Mouse (Mus musculus): ENCODE results near the gene Pbx3. TPM values are rescaled to one million over a fixed set of nuclear protein-coding genes. Genes with fewer than 3 reads are reported as not detected.
A peak's percentile ranks its signal among the peaks of the same experiment; 100 is the strongest.

The Pbx3 gene
- polyA plus RNA-seq (2015; fragmentation: Nextera tagmentation; extraction: Ambion mirVana): 87.8 and 101 TPM in 2 replicates

DNA sequence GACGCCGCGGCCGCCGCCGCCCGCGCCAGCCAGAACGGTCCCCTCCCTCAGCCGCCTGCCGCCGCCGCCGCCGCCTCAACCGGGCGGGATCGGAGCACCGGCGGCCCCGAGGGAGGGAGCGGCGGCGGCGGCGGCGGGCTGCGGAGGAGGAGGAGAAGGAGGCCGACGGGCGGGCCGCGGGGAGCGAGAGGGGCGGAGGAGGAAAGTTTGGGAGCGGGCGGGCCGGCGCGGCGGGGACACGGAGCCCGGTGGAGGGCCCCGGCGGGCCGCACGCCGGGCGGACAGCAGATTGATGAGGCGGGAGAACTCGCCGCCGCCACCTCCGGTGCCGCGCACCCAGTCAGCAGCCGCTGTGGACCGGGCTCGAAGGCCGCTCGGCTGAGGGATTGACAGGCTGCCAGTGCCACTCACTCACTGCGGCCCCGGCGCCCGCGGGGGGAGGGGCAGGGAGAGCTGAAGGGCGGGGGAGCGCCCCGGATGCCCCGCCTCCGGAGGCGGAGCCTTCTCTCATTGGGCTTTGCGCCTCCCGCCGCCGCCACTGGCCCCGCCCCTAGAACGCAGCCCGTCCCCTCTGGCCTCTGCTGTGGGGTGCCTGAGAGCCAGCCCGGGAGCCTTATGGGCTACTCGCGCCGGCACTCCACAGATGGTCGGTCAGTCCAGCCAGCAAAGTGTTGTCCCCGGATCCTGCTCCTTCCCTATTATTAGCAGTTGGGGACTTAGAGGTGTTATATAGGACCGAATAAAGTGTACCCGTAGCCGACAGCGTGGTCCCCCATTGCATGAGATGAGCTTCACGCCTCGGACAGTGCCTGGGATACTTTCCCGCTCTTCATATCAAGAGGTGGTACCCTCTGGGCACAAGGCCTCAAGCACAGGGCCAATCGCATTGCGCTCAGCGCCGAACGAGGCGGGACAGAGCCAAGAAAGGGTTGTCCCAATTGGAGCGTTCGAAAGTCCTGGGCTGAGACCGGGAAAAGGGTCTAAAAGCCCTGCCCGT lies at the start of gene Pbx3:
TSS of gene Pbx3 (minus strand) at position 838 of the 997 bp plus-strand sequence.
- H3K4me3 ChIP-seq (replicated peaks): peak within 1 kb of the TSS; percentile 70
- no peaks in the 10 kb centered on the region for H3K27me3 ChIP-seq
- peak within 1 kb of the TSS; percentile 96 for H3K9ac ChIP-seq (replicated peaks)
- peak within 1 kb of the TSS; percentile 99 for H3K27ac ChIP-seq
- peak; percentile 93 for ATAC-seq
- WGBS: under 1% methylated on average over 73 of the region's 102 CpGs
- peaks cover 34% of the 10 kb centered on the region for H3K4me1 ChIP-seq (replicated peaks)
- H3K9me3 ChIP-seq: no peaks in the 10 kb centered on the region
- H3K4me2 ChIP-seq (replicated peaks): peak within 1 kb of the TSS; percentile 92
- no peaks in the 10 kb centered on the region for H3K36me3 ChIP-seq

DNA sequence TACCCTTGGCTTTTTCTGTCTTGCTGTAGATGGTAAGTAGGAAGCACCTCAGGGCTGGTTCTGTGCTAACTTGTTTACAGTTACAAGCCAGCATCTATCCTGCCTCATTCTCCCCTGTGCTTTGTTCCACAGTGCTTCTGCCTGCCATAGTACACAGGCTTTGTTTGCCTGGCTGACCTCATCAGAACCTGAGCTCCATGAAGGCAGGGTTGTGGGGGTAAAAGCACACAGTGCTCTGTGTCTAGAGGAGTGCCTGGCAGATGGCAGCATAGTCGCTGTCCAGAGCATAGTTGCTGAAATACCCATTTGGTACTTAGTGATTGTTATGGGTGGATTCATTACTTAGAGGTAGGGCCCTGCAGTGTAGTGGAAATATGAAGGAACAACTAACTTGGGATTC lies 47.3 kb upstream of the Pbx3 start:
- Histone ChIP-seq H3K27me3 (no peaks in the 10 kb centered on the region), H3K27ac (no peak overlapping the region), H3K4me2 (replicated peaks) (no peak overlapping the region), H3K9me3 (no peaks in the 10 kb centered on the region), H3K4me1 (replicated peaks) (no peaks in the 10 kb centered on the region), H3K4me3 (replicated peaks) (no peak overlapping the region), H3K9ac (replicated peaks) (no peak overlapping the region), H3K36me3 (peaks cover 6% of the 10 kb centered on the region; the same call in 1 of the 2 replicates)
- 61% methylated on average over 1 of the region's 1 CpGs for WGBS
- no peak for ATAC-seq

DNA sequence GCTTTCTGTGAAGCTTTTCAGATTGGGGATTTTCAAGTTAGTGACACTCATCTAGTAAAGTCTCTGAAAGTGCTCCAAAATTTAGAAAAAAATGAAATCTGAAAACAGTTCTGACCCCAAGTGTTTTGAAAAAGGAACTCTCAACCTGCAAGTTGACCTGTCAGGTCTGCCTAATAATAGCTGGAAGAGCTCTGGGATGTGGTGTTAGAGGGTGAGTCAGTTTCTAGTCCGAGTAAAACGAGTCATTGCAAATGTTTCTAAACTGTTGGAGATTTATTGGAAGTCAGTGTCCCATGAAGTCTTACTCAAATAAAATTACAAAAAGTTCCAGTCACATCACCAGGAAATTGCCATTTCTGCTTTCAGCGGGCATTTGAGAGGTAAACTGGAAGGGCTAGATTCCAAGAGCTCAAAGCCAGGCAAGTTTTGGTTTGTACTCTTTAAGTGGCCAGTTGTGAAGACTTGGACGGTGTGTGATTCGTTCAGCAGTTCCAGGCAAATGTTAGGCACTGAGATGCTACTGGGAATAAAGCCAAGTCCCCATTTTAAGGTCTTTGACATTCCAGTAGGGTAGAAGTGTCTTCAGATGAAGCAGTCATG lies 36.9 kb upstream of the Pbx3 start:
- WGBS: 91% methylated on average over 5 of the region's 5 CpGs
- ATAC-seq: no peak
- H3K9ac ChIP-seq (replicated peaks): no peak overlapping the region

DNA sequence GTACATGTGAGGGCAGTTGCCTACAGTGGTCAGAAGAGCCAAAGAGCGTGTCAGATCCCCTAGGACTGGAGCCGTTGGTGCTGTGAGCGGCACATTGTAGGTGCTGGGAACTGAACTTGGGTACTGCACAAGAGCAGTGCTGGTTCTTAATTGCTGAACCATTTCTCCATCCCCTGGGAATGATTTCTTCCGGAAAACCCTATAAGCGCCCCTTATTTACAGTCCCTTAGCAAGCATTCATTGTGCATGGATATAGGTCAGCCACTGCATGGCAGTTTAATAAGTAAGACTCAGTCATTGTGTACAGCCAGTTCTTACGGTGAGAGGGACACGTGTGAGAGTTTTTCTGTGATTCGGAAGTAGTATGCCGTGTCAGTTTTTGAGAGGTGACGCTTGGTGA lies 35.4 kb upstream of the Pbx3 start:
- 94% methylated on average over 10 of the region's 10 CpGs for WGBS
- Histone ChIP-seq H3K27me3 (no peaks in the 10 kb centered on the region), H3K9ac (replicated peaks) (no peak overlapping the region), H3K27ac (no peak overlapping the region), H3K4me1 (replicated peaks) (peaks cover 22% of the 10 kb centered on the region), H3K4me2 (replicated peaks) (0 out of 2 replicates have a peak overlapping the region, but pooled peaks have one; percentile 88), H3K4me3 (replicated peaks) (no peak overlapping the region), H3K9me3 (no peaks in the 10 kb centered on the region), H3K36me3 (no peaks in the 10 kb centered on the region)
- ATAC-seq: no peak

More for the DNA sequence above, 36.9 kb upstream of the Pbx3 start:
- no peaks in the 10 kb centered on the region for H3K27me3 ChIP-seq
- H3K36me3 ChIP-seq: no peaks in the 10 kb centered on the region
- H3K27ac ChIP-seq: no peak overlapping the region
- H3K4me1 ChIP-seq (replicated peaks): peaks cover 22% of the 10 kb centered on the region
- no peak overlapping the region for H3K4me2 ChIP-seq (replicated peaks)
- H3K9me3 ChIP-seq: no peaks in the 10 kb centered on the region
- H3K4me3 ChIP-seq (replicated peaks): no peak overlapping the region

DNA sequence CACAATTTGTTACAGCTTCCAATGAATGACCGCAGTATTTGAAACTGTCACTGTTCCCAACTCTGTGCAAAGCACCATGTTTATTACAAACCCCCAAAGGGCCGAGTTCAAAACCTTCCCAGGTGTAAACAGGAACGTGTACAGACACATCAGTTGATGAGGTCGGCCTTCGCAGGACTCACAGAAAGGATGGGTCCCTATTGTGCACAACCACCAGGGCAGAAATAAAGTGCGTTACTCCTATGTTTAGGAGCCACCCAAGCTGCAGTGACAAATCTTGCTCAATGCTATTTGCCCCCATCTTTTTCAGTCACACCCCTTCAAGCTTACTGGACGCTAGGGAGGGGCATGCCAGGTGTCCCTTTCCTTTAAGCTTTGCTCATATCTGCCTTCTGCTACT lies 34.7 kb upstream of the Pbx3 start:
- peak overlapping the region; percentile 89 for H3K9ac ChIP-seq (replicated peaks)

GRCm38 (mm10) chr2:34406601-34407464 lies 33.9 kb upstream of the Pbx3 start, which contains the start of gene Mapkap1:
Mapkap1 (plus strand) TSS chr2:34406771.
- peaks cover 22% of the 10 kb centered on the region for H3K4me1 ChIP-seq (replicated peaks)
- H3K27ac ChIP-seq: peak within 1 kb of the TSS; percentile 35; the same call in 1 of the 2 replicates
- peak; percentile 99 for ATAC-seq
- peak within 1 kb of the TSS; percentile 91 for H3K4me3 ChIP-seq (replicated peaks)
- peak within 1 kb of the TSS; percentile 88 for H3K4me2 ChIP-seq (replicated peaks)
- peak within 1 kb of the TSS; percentile 89 for H3K9ac ChIP-seq (replicated peaks)
- WGBS: under 1% methylated on average over 59 of the region's 68 CpGs
- no peaks in the 10 kb centered on the region for H3K27me3 ChIP-seq
- H3K36me3 ChIP-seq: no peaks in the 10 kb centered on the region
- H3K9me3 ChIP-seq: no peaks in the 10 kb centered on the region

More for the DNA sequence above, 34.7 kb upstream of the Pbx3 start:
- no peak overlapping the region for H3K27ac ChIP-seq
- H3K27me3 ChIP-seq: no peaks in the 10 kb centered on the region
- peaks cover 22% of the 10 kb centered on the region for H3K4me1 ChIP-seq (replicated peaks)
- H3K36me3 ChIP-seq: no peaks in the 10 kb centered on the region
- peak overlapping the region; percentile 88 for H3K4me2 ChIP-seq (replicated peaks)
- ATAC-seq: no peak
- WGBS: 40% methylated on average over 7 of the region's 7 CpGs
- no peaks in the 10 kb centered on the region for H3K9me3 ChIP-seq
- peak overlapping the region; percentile 91 for H3K4me3 ChIP-seq (replicated peaks)

DNA sequence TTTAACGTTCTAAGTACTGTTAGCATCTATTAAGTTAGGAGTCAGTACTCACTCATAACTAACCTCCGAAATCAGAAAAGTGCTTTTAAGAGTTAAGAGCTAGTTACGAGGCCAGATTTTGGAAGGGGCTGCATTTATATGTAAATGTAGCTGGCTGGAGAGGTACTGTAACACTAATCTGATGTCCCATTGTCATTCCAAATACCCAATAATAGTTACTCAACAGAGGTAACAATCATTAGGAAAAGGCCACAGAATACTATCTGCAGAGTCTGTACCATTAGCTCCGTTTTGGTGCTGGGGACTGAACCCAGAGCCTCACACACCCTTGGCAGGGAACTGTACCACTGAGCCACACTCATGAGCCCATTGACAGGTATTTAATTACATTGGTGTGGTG lies 26.6 kb upstream of the Pbx3 start:
- Histone ChIP-seq H3K27me3 (no peaks in the 10 kb centered on the region), H3K4me1 (replicated peaks) (no peaks in the 10 kb centered on the region), H3K36me3 (no peaks in the 10 kb centered on the region), H3K9ac (replicated peaks) (no peak overlapping the region), H3K27ac (no peak overlapping the region), H3K9me3 (no peaks in the 10 kb centered on the region), H3K4me3 (replicated peaks) (no peak overlapping the region), H3K4me2 (replicated peaks) (no peak overlapping the region)
- ATAC-seq: no peak
- 45% methylated on average over 4 of the region's 4 CpGs for WGBS

- whole genome bisulfite sequencing: 98% methylated on average over 2 of the region's 2 CpGs
- Histone ChIP-seq H3K27ac (no peak overlapping the region), H3K27me3 (no peaks in the 10 kb centered on the region), H3K4me1 (replicated peaks) (peaks cover under 1% of the 10 kb centered on the region; the same call in 1 of the 2 replicates), H3K4me3 (replicated peaks) (no peak overlapping the region), H3K4me2 (replicated peaks) (no peak overlapping the region), H3K9ac (replicated peaks) (no peak overlapping the region), H3K36me3 (no peaks in the 10 kb centered on the region), H3K9me3 (no peaks in the 10 kb centered on the region)
- no peak for ATAC-seq
Observed at GRCm38 (mm10) chr2:34378930-34379329, 6.0 kb upstream of the Pbx3 start.

DNA sequence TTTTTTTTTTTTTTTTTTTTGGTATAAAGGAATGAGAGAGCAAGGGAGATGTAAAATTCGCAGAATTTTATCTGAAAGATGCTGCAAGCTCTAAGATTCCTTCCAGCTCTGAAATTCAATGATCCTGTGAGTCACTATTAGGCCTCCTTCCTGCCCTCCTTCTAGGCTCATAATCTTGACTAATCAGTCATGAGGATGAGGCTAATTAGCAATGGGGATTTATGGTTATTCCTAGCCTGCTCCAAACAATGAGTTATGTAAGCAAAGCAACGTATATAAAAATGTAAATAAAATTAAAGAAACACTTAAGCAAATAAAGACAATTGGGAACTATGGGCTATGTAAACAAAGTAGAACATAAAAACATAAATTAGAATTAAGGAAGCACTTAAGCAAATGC lies 1.4 kb upstream of the Pbx3 start:
- no peak overlapping the region for H3K9ac ChIP-seq (replicated peaks)
- no peak overlapping the region for H3K27ac ChIP-seq
- no peak overlapping the region for H3K4me2 ChIP-seq (replicated peaks)
- no peaks in the 10 kb centered on the region for H3K36me3 ChIP-seq
- H3K27me3 ChIP-seq: no peaks in the 10 kb centered on the region
- no peak overlapping the region for H3K4me3 ChIP-seq (replicated peaks)
- H3K4me1 ChIP-seq (replicated peaks): peaks cover 21% of the 10 kb centered on the region
- no peaks in the 10 kb centered on the region for H3K9me3 ChIP-seq
- no peak for ATAC-seq
- WGBS: 83% methylated on average over 2 of the region's 2 CpGs

GRCm38 (mm10) chr2:34373886-34374285 lies 944 bp upstream of the Pbx3 start:
- Histone ChIP-seq H3K4me1 (replicated peaks) (peaks cover 23% of the 10 kb centered on the region), H3K27me3 (no peaks in the 10 kb centered on the region), H3K36me3 (no peaks in the 10 kb centered on the region), H3K27ac (no peak overlapping the region), H3K9me3 (no peaks in the 10 kb centered on the region), H3K4me3 (replicated peaks) (no peak overlapping the region), H3K9ac (replicated peaks) (no peak overlapping the region), H3K4me2 (replicated peaks) (peak overlapping the region; percentile 92; the same call in 1 of the 2 replicates)
- 38% methylated on average over 3 of the region's 3 CpGs for WGBS
- ATAC-seq: no peak

DNA sequence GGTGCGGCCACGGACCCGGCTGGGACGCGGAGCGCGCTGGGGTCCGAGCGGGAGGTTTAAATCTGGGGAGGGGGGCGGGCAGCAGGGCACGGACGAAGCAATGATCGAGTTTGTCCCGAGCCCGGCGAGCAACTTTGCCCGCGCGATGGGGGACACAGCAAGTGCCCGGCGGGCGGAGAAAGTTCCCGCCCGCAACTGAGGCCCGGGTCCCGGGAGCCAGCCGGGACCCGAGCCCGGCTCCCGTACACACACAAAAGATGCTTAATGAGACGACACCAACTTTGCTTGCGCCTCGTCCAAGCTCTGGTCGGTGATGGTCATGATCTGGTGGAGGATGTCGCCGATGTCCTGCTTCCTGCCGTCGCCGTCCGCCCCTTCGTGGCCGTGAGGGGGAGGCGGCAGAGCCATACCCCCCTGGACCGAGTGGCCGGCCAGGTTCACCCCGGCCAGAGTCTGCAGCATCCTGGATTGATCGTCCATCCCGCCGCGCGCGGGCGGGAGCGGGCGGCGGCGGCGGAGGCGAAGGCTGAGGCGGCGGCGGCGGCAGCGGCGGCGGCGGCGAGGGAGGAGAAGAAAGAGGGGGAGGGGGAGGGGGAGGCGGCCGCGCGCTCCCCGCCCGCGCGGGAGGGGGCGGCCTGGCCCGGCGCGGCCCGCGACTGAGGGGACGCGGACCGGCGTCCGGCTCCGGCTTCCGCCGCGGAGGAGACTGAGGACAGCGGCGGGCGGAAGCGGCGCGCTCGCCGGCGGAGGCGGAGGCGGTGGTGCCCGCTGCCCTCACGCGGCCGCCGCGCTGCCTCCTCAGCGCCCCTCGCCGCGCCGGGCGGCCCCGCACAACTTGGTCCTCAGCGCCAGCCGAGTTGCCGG lies 1.3 kb downstream of the Pbx3 start:
- H3K4me1 ChIP-seq (replicated peaks): peaks cover 37% of the 10 kb centered on the region
- peak overlapping the region; percentile 92 for H3K4me2 ChIP-seq (replicated peaks)
- H3K4me3 ChIP-seq (replicated peaks): peak overlapping the region; percentile 70
- peak; percentile 46 for ATAC-seq
- peak overlapping the region; percentile 96 for H3K9ac ChIP-seq (replicated peaks)
- WGBS: under 1% methylated on average over 61 of the region's 118 CpGs
- peak overlapping the region; percentile 99 for H3K27ac ChIP-seq
- no peaks in the 10 kb centered on the region for H3K9me3 ChIP-seq
- H3K36me3 ChIP-seq: no peaks in the 10 kb centered on the region
- no peaks in the 10 kb centered on the region for H3K27me3 ChIP-seq

Data from midbrain, embryonic 13.5 days (tissue).